Mouse (Mus musculus) ovary, postnatal 36 days (tissue): ENCODE data around the gene Commd3.

ENCODE experiments used
- DNase-seq: peaks from one replicate; pipeline ENCODE4 v3.0.0; 2022; ENCODE audit warnings: low spot score, mixed read lengths

The Commd3 gene

GRCm38 (mm10) chr2:18672133-18672765 is at the start of gene Commd3:
Commd3 (plus strand) TSS chr2:18672384.
- DNase-seq: peak; percentile 96

GRCm38 (mm10) chr2:18623219-18623618 is 49.0 kb upstream of the Commd3 start:
- no peak for DNase-seq

DNA sequence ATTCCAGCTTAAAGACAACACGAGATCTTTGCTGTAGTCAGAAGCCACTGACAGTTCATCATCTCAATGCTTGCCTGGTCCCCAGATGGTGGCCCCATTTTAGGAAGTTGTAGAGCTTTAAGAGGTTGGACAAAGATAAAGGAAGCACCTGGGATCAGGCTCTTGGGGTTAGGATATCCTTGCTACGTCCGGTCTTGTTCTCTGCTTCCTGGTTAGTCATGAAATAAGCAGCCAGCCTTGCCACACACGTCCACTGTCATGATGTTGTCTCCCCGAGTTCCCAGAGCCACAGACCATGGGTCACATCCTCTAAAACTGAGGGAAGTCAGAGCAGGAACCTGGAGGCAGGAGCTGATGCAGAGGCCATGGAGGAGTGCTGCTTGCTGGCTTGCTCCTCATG is 41.6 kb upstream of the Commd3 start:
- no peak for DNase-seq

GRCm38 (mm10) chr2:18635052-18635451 is 37.1 kb upstream of the Commd3 start:
- DNase-seq: peak; percentile 48

DNA sequence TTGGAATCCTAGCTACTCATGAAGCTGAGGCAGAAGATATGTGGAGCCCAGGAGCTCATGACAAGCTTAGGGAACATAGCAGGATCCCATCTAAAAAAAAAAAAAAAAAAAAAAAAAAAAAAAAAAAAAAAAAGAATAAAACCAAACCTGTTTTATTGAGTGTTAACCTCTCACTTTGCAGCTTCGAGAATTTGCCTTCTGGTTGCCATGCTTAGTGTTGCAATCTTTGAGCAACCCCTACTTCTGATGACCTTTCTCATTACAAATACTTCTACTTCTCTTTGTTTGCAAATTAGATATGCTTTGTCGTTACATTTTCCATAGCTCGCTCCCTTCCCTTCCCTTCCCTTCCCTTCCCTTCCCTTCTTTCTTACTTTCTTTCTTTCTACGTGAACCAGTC is 23.6 kb upstream of the Commd3 start:
- DNase-seq: no peak

- no peak for DNase-seq
These were observed 17.4 kb upstream of the Commd3 start for GRCm38 (mm10) chr2:18654821-18655220.

GRCm38 (mm10) chr2:18664003-18664402 is 8.2 kb upstream of the Commd3 start:
- DNase-seq: no peak

- DNase-seq: no peak
These were observed 1.1 kb upstream of the Commd3 start for GRCm38 (mm10) chr2:18671041-18671440.

GRCm38 (mm10) chr2:18672766-18673164 is 581 bp downstream of the Commd3 start:
- no peak for DNase-seq

DNA sequence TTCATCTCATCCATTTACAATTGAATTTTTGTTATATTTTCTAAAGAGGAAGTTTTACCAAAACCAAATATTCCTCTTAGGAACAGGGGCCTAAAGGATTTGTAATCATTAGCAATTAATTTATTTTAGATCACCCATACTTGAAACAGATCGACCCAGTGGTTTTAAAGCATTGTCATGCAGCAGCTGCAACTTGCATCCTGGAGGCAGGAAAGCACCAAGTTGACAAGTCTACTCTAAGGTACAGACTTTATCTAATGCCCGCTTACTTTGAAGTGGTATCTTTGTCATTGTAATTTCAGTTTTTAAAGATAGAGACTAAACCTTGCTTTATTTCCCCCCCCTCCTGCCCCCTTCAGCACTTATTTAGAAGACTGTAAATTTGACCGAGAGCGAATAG is 1.6 kb downstream of the Commd3 start:
- DNase-seq: no peak

DNA sequence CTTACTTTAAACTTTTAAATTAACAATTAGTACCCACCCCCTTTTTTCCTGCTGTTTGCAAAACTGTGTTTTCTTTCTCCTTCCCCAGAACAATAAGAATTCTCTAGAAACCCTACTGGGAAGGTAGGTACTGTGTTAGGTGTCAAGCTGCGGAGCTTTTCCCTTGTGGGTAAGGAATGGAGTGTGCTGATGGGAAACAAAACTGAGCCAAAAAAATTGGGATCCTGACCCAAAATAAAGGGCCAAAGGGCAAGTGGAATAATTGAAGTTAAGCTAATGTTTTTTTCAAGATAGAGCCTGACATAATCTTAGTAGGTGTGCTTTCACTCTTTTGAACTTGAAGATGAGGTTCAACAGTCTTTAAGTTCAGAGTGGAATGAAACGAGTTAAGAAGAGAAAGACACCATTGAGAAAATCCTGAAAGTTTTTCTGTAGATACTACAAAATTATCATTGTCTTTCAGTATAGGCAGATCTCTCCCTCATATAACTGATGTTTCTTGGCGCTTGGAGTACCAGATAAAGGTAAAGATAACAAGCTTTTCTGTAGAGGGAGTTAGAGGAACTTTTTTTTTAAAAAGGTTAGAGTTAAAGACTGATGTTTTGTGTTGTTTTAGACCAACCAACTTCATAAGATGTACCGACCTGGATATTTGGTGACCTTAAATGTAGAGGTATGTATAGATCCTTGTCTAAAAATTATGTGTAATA is 2.2 kb downstream of the Commd3 start:
- DNase-seq: no peak

DNA sequence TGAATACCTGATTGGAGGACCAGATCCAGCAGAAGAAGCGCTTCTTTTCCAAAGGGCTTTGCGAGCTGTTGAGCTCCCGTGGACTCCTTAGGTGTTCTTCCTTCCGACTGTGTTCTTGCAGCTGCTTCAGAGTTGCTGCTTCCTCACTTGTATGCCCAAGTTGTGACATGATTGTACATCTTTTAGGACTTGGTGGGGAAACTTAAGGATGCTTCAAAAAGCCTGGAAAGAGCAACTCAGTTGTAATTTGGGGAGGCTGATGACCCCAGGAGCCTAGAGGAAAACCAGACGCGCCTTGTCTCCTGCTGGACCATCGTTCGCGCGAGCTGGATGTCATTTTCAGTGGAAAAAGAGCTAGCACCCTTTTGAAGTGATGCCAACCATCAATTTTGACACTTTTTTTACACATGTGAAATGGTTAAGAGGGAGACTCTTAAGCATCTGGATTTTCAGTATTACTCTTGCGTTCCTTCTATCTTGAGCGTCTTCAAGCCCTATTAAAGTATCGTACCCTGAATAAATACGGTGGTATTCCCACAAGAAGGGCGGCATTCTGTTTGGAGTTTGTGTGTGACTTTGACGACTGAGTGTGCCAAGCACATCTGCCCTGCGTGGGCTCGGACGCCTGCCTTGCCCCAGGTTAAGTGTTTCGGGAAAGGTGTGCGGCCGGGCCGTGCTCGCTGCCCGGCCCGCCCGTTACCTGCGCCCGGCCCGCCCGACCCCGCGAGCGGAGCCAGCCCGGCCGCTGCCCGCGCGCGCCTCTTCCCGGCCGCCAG is 3.7 kb downstream of the Commd3 start:
- no peak for DNase-seq

- DNase-seq: peak; percentile 82
These were observed 4.3 kb downstream of the Commd3 start for GRCm38 (mm10) chr2:18676457-18676935.

GRCm38 (mm10) chr2:18676936-18677491 is 4.8 kb downstream of the Commd3 start, which contains the start of gene Bmi1:
Bmi1 (plus strand) TSS chr2:18677018.
- DNase-seq: peak; percentile 78

- DNase-seq: peak; percentile 60
These were observed 5.7 kb downstream of the Commd3 start for GRCm38 (mm10) chr2:18677631-18678471.

GRCm38 (mm10) chr2:18679701-18680100 is 7.5 kb downstream of the Commd3 start:
- no peak for DNase-seq

DNA sequence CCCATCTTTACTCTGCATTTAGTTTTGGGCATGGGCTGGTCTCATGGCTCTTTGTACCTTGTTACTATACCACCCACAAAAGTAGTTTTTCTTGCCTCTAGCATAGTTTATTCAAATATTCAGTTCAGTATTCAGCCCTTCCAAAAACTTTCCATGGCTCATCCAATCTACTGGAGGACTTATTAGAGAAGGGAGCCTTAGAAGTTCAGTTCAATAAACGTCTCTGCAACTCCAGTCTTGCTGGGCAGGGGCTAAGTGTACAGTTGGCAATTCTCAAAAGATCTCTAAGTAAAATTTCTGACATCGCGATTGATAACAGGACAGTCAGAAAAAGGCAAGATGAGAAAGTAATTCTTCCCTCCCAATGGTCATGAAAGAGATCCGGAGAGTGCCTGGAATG is 8.3 kb downstream of the Commd3 start:
- DNase-seq: no peak

DNA sequence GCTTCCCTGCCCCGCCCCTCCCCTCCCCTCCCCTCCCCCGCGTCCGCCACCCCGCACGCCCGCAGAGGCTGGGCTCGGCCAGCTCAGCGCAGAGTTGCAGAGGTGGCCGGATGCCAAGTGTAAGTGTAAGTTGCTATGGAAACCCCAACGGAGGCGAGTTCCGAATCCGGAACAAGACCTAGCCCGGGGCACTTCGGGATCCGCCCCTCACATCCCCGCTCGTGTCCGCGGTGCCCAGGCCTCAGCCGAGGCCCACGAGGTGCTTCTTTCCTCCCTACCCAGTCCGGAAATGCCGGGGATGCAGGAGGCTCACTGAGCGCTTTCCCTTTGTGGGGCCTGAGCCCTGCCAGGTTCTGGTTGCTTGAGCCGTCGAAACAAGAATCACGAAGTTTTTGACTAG is 8.8 kb downstream of the Commd3 start:
- peak; percentile 52 for DNase-seq

- DNase-seq: no peak
These were observed 11.9 kb downstream of the Commd3 start for GRCm38 (mm10) chr2:18684062-18684461.

DNA sequence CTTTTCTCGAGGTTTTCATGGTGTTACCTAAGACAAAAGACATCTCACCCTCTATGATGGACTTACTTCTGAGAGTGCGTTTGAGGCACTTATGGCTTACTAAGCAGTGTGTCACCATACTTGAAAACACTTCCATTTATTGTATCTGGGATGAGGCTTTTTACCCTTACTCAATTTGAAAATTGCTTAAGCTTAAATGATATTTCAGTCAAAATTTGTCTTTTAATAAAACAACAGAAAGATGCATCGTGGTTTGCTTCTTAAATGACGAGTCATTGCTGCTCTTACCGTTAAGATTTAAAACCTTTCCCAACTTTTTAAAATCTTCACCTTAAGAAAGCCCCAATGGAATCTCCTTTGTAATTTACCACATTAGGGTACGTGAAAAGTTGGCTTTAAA is 14.2 kb downstream of the Commd3 start:
- DNase-seq: no peak

- DNase-seq: no peak
These were observed 14.8 kb downstream of the Commd3 start for GRCm38 (mm10) chr2:18686826-18687519.
